Mouse (Mus musculus) MEL (cell line): ENCODE results near the gene Fank1.

Source experiments
- CTCF ChIP-seq, 3 experiments: IDR thresholded peaks in 2 of 3; conservative IDR thresholded peaks in 1 of 3; 2 replicates each; pipeline ENCODE4 v1.5.1; 2011 to 2012; ENCODE audit warnings: low read length in 3 of 3, low read depth in 2 of 3, mild to moderate bottlenecking in 2 of 3, improper control_type of control experiment in 1 of 3, inconsistent platforms in 1 of 3, mixed read lengths in 1 of 3, moderate library complexity in 1 of 3; ENCODE audit not compliant: control insufficient read depth in 1 of 3, insufficient read depth in 1 of 3, poor library complexity in 1 of 3, severe bottlenecking in 1 of 3
- EP300 ChIP-seq, 2 experiments: IDR thresholded peaks; 2 replicates each; pipeline ENCODE4 v1.6.1; 2011; ENCODE audit warnings: improper control_type of control experiment in 2 of 2, low read length in 2 of 2, low read depth in 1 of 2, mild to moderate bottlenecking in 1 of 2
- GATA1 ChIP-seq: IDR thresholded peaks from 2 replicates; pipeline ENCODE4 v1.6.1; 2011; ENCODE audit warnings: low read depth, low read length, improper control_type of control experiment
- MXI1 ChIP-seq: IDR thresholded peaks from 2 replicates; pipeline ENCODE4 v1.6.1; 2011; ENCODE audit warnings: mild to moderate bottlenecking, low read depth, low read length, improper control_type of control experiment
- POLR2A ChIP-seq, 2 experiments: IDR thresholded peaks; 2 replicates each; pipeline ENCODE4 v1.6.1; 2011 to 2012; ENCODE audit warnings: low read length in 2 of 2, mild to moderate bottlenecking in 2 of 2, control low read depth in 1 of 2, improper control_type of control experiment in 1 of 2, low read depth in 1 of 2, moderate library complexity in 1 of 2; ENCODE audit not compliant: control insufficient read depth in 1 of 2, insufficient read depth in 1 of 2, poor library complexity in 1 of 2
- POLR2AphosphoS5 ChIP-seq: IDR thresholded peaks from 2 replicates; pipeline ENCODE4 v1.6.1; 2012; ENCODE audit warnings: low read depth, borderline replicate concordance, mild to moderate bottlenecking, inconsistent platforms, low read length, moderate library complexity, mixed read lengths
- RAD21 ChIP-seq: IDR thresholded peaks from 2 replicates; pipeline ENCODE4 v1.6.1; 2011; ENCODE audit warnings: mild to moderate bottlenecking, low read depth, low read length, improper control_type of control experiment
- TAL1 ChIP-seq: IDR thresholded peaks from 2 replicates; pipeline ENCODE4 v1.6.1; 2012; ENCODE audit warnings: mild to moderate bottlenecking, inconsistent platforms, low read length, moderate library complexity, mixed read lengths
- UBTF ChIP-seq: IDR thresholded peaks from 2 replicates; pipeline ENCODE4 v1.6.1; 2012; ENCODE audit warnings: low read depth, mild to moderate bottlenecking, inconsistent platforms, low read length, improper control_type of control experiment, moderate library complexity, borderline replicate concordance; ENCODE audit not compliant: insufficient read depth
- USF1 ChIP-seq: IDR thresholded peaks from 2 replicates; pipeline ENCODE4 v1.6.1; 2014; ENCODE audit warnings: low read depth, mild to moderate bottlenecking, inconsistent platforms, low read length, improper control_type of control experiment, moderate library complexity
- USF2 ChIP-seq, 2 experiments: IDR thresholded peaks; 2 replicates each; pipeline ENCODE4 v1.6.1; 2011 to 2012; ENCODE audit warnings: improper control_type of control experiment in 2 of 2, low read length in 2 of 2, borderline replicate concordance in 1 of 2, inconsistent platforms in 1 of 2, low read depth in 1 of 2, mild to moderate bottlenecking in 1 of 2; ENCODE audit not compliant: insufficient read depth in 1 of 2
- ZC3H11A ChIP-seq: IDR thresholded peaks from 2 replicates; pipeline ENCODE4 v1.6.1; 2012; ENCODE audit warnings: low read depth, mild to moderate bottlenecking, inconsistent platforms, low read length, improper control_type of control experiment
- ZNF384 ChIP-seq: IDR thresholded peaks from 2 replicates; pipeline ENCODE4 v1.6.1; 2012; ENCODE audit warnings: low read depth, mild to moderate bottlenecking, inconsistent platforms, low read length, improper control_type of control experiment

- TF ChIP-seq POLR2A (IDR thresholded peaks at IDR 0.05; ENCODE audit: control insufficient read depth in 1 of 2, insufficient read depth in 1 of 2, low read depth in 1 of 2, low read length in 2 of 2, poor library complexity in 1 of 2) (no peak), USF1 (no peak), UBTF (no peak), CTCF (IDR thresholded peaks at IDR 0.05 in 2 of 3, conservative IDR thresholded peaks at IDR 0.05 in 1 of 3; ENCODE audit: control insufficient read depth in 1 of 3, insufficient read depth in 1 of 3, low read depth in 2 of 3, low read length in 3 of 3, poor library complexity in 1 of 3, severe bottlenecking in 1 of 3) (no peak), EP300 (IDR thresholded peaks at IDR 0.05; ENCODE audit: low read depth in 1 of 2, low read length in 2 of 2) (no peak), MXI1 (no peak), POLR2AphosphoS5 (no peak), ZC3H11A (no peak), USF2 (IDR thresholded peaks at IDR 0.05; ENCODE audit: borderline replicate concordance in 1 of 2, insufficient read depth in 1 of 2, low read depth in 1 of 2, low read length in 2 of 2) (no peak), RAD21 (no peak), GATA1 (no peak), TAL1 (no peak), ZNF384 (no peak)
Observed at GRCm38 (mm10) chr7:133872701-133873100, 96.0 kb downstream of the Fank1 start.
